Mouse (Mus musculus) lung, adult 18-20 months (tissue): ENCODE measurements around the gene Bmf.
A peak's percentile ranks its signal among the peaks of the same experiment; 100 is the strongest.

Experiments used
- DNase-seq, 2 experiments: peaks; one replicate each; pipeline ENCODE4 v3.0.0; 2022; ENCODE audit warnings: mixed read lengths in 2 of 2

The Bmf gene

DNA sequence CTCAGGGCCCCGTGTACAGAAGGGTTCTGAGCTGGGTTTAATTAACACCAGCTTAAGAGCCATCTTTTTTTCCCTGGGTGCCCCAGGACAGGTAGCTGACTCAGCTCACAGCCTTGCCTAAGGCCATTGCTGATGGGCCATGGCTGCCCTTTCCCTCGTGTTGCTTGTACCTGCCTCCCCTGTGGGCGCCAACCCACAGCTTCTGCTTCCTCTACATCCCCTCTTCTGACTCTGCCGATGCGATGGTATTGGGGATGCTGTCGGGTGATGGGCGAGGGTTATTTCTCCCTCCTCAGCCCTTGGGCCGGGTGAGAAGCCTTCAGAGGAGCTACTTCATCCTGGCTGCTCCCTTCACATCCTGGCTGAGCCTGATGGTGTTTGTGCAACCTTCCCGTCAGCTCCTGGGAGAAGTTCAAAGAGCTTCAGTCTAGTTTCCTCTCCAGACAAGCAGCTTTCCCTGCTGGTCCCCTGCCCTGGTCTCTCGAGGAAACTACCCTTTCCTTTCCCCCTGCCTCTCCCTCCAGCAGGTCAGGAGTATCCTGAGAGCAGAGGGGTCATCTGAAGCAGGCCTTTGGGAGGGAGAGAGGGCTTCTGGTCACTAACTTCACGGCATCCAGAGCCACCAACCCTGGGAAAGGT lies 37.6 kb downstream of the Bmf start:
- DNase-seq: no peak

DNA sequence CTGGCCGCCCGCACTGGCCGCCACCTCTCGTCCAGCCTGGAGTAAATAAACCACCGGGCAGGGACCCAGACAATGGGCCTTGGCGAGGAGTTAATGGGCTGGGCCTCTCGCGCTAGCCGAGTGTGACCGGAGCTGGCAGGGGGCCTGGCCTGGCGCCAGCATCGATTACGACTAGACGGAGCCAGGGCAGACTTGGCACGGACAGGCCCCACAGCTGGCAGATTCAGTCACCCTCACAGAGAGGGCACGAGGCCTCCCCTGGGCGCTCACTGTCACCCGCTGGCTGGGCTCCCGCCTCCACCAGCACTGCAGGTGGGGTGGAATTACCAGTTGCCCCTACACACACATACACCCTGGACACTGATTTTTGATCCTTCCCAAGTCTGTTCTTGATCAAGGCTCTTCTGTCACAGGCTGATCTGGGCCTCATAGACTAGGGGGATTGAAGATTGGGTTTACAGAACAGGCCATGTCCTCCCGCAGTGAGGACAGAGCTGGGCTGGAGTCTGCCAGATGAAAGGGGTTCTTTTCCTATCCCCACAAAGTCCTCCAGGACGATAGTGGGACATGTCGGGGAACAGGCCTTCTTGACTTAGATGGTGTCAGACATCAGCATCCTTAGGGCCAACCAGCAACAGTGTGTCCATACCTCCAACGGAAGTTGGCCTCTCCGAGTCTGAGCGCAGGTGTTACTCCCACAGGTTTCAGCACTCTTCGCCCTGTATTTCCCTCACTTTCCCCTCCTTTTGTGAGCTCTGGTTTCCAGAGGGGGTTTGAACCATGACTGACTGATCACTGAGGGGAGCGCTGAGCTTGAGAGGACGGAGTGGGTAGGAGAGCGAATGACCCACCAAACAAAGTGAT lies 38.8 kb downstream of the Bmf start:
- DNase-seq: peak; percentile 94 to 96

DNA sequence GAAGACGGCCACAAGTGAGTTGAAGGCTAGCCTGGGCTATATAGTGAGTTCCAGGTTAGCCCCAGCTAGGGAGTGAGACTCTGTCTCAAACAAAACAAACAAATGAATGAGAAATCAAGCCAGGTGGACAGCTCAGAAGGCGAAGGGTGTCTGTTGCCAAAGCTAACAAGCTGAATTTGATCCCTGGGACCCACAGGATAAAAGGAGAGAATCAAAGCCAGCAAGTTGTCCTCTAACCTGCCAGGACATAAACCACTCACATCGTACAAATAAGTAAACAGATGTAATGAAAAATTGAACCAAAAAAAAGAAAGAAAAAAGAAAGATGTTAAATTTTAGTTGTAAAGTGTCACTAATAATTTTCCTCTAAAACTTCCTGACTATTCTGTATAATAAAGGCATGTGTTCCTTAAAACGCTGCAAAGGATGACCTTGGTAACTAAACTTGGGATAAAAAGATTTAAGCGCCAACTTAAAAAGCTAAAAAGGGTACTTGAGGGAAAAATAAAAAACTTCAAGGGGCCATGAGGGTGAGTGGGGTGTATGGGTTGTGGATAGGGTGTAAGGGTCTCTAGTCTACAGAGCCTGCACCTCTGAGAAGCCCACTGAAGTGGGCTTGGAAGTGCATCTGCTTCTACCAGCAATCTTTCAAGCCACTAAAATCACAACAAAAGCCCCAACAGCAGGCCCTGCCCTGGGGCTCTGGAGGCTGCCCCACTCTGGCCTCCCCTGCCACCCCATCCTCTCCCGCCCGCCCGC lies 39.6 kb downstream of the Bmf start:
- DNase-seq: no peak

DNA sequence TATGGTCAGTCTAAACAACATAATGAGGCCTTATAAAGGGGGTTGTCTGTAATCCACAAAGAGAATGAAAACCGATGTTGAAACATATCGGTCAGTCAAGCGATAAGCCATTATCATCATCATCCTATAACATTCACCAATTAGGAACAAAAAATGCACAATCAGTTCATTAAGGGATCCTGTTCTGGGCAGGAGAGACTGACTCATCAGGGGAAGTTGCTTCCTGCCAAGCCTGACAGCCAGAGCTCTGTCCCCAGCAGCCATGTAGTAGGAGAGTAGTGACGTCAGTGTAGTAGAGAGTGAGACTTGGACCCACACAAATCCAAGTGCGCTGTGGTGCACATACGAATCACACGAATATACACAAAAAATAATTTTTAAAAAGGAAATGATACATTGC lies 42.4 kb downstream of the Bmf start:
- DNase-seq: no peak

DNA sequence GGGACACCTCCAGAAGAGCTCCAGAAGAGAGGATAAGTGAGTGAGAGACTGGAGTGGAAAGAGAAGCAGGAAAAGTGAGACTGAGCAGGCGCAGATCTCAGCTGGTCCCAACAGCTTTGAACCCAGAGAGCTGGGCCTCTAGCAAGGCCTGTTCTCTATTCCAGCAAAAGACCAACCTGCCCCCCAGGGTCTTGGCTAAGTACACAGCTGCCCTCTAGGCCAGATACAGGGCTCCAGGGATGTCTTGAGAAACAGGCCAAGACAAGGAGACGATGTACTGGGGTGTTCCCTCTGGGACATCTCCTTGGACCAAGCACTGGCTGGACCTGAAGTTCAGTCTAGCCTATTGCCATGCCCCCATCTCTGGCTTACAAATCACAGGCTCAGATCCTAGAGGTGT lies 49.3 kb downstream of the Bmf start:
- no peak for DNase-seq

DNA sequence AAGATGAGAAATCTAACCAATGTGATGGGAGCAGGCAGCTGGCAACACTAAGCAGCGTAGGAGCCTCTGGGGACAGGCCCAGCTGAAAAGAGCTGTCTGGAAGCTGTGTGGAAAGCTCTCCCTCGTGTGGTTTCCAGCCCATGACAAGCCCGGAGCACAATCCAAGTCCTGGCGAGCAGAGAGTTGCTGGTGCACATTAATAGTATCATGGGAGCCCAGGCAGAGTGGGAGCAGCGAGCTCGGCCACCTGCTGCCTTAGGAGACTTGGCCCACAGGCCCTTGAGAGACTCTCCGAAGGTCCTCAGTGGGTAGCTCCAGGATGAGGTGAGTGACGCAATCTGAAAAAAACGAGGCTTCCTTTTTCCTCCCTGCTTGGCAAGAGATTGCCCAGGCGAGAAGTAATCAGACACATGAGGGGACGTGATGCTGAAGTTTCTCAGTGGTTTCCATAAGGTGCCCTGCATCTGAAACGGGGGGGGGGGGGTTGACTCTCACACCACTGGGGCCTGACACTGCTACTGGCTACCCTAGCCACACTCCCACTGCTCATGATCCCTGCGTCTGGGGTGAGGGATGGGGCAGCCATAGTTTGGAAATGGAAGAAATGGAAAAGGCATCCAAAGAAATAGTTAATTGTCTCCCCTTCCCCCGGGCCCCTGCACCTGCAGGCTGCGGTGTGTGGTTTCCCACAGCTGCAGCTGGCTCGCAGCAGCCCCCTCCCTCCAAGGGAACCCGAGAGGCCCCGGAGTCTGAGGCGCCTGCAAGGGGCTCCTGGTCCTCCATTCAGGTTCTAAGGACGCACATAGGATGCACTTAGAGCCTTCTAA lies 50.1 kb downstream of the Bmf start:
- DNase-seq: peak; percentile 52 to 59

DNA sequence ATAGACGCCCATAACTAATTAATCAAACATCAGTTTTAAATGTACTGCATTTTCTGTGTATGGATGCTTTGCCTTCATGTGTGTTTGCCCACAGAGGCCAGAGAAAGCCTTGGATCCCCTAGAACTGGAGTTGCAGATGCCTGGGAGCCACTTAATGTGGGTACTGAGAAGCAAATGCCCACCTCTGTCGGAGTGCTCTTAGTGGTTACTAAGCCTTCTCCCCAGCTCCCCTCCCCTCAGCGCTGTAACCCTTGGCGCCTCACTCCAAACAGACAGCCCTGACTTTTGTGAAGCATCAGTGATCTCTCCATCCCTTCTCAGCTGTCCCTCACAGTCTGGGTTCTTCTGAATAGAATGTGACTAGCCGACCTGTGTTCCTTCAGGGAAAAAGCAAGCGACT lies 51.0 kb downstream of the Bmf start:
- no peak for DNase-seq

DNA sequence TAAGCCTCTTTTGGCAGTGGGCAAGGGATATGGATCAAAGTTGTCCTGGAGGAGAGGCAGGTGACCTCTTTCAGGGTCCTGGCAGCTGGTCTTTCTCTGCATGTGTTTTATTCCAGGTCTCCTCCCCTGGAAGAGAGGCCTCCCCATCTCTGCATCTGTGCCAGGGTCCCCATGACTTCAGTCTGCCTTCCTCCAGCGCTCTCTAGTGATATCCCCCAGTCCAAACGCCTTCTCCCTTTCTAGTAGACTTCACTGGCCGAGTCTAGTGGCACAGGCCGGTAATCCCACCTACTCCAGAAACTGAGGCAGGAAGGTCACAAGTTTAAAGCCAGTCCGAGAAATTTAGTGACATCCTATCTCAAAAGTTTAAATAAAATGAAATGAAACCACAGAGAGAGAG lies 51.6 kb downstream of the Bmf start:
- DNase-seq: no peak

DNA sequence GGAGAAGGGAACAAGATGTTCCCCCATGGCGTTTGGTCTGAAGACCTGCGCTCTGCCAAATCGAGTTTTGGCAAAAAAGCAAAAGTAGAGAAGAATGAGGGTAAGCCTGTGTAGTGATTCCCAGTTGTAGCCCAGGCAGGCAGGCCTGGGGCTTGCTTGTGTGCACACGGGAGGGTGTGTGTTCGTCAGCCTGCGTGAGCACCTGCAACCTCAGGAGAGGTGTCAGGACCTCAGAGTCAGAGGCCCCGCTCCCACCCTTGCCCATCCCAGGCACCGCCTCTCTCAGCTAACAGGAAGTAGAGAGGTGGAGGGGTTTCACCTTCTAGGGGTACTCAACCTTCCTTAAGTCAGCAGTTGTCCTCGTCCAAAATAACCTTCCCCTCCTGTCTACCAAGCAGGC lies 54.5 kb downstream of the Bmf start:
- no peak for DNase-seq

DNA sequence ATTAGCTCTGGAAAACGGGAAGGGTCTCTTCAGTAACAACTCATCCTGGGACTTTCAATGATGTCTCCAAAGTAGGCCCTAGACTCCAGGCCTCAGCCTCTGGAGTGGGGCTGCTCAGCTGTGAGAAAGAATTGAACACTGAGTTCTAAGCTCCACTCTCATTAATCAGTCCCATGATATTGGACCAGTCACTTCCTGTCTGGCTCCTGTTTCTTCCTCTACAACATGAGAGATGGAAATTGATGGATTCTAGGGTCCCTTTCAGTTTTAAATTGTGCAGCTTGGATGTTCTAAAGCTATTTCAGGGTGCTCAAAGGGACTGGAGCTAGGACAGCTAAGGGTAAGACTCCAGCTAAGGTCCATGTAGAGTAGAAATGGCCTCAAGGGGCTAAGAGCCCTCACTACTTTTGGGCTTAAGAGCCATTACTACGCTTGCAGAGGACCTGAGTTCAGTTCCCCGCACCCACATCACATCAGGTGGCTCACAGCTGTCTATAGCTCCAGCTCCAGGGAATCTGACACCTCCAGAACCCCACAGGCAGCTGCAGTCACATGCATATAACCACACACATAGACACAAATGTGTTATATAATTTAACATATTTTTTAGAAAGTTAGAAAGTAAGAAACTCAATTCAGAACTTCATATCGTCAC lies 57.6 kb downstream of the Bmf start:
- DNase-seq: no peak

DNA sequence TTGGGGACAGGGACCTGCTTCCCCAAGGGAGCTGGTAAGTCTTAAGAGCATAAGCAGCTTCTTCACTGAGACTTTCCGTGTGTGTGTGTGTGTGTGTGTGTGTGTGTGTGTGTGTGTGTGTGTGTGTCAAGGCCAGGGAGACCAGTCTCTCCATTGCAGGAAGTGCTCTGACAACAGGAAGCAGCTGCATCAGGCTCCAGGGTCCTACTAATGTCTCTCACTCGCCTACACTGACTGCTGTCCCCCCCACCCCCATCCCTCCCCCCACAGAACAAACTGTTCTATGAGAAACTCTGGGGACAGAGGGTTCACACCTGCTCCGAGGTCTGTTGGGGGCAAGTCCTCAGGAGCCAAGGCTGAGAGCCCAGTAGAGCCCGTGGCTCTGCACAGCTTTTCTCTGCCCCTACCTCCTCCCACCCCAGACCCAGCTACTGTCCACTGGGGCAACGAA lies 58.2 kb downstream of the Bmf start:
- peak; percentile 24 to 36 for DNase-seq

DNA sequence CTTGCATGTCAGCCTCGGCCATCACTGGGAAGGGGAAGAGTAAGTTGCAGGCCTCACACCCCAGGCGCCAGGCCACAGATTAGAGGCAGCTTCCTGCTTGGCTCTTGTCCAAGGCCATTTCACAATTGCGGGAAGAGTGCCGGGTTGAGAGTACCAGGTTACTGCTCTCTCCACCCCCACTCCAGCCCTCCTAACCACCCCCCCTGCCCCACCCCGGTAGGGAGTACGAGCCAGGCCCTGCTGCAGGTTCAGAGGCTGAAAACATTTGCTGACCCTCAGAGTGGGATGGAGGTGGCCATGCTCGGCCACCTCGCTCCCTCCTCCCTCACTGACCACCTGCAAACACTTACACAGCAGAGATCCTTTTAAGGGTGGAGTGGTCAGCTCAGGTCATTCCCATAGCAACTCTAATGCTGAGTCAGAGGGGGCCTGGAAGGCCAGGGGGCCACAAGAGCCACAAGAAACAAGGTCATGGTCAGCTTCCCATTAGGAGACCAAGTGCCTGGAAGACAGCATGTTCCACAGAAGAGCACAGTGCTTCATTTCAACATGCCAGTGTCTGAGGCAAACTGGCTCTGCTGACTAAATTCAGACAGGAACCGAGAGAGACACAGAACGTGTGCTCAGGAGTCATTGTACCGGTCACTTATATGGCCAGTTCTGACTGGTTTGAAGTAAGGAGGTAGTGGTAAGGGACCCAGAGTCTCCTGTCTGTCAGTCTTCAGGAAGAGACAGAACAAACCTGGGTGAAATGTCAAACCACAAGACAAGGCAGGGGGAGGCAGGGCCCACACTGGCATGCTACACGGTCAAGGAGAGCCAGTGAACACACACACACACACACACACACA lies 59.0 kb downstream of the Bmf start:
- peak; percentile 92 to 94 for DNase-seq

DNA sequence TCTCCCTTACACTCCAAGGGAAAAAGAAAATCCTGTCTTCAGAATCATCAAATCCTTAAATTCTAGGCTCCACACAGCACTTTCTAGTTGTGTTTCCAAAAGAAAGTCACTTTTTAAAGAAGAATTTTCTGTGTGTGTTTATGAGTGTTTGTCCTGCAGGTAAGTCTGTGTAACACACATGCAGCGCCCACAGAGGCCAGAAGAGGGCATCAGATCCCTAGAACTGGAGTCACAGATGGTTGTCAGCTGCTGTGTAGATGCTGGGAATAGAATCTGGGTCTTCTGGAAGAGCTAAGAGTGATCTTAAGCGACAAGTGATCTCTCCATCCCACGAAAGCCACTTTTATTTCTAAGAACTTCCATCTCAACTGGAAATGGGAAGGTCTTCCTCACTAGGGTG lies 61.7 kb downstream of the Bmf start:
- peak; percentile 24 to 42 for DNase-seq

DNA sequence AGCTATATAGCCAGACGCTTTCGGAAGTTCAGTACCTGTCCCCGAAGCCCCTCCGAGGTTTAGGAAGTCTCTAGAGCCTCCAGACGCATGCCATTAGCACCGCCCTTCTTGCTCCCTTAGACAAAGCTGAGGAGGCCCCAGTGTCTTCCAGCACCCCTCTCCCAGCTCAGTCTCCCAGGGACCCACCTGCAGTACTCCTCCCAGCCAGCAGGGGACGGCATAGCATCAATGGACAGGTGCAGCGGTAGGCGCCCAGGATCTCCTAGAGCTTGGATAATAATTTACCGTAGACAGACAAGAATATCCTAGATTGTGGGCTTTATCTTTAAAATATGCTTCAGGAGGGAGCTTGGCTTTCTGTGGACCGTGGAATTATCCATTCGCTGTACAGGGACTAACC lies 62.6 kb downstream of the Bmf start:
- peak; percentile 75 to 80 for DNase-seq

DNA sequence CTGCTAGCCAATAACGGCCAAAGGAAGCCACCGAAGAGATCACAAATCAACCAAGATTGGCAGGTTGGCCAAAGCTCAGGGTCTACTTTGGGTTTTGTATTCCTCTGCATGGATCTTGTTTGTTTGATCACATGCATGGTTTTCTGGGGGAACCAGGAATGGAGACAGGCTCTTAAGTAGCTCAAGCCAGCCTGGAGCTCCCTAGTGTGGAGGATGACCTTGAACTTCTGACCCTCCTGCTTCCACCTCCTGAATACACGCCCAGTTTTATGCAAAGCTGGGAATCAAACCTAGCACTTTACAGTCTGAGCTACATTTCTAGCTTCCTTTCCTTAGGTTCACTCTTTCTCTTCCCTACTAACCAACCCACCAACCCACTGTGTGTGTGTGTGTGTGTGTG lies 64.1 kb downstream of the Bmf start:
- DNase-seq: no peak

DNA sequence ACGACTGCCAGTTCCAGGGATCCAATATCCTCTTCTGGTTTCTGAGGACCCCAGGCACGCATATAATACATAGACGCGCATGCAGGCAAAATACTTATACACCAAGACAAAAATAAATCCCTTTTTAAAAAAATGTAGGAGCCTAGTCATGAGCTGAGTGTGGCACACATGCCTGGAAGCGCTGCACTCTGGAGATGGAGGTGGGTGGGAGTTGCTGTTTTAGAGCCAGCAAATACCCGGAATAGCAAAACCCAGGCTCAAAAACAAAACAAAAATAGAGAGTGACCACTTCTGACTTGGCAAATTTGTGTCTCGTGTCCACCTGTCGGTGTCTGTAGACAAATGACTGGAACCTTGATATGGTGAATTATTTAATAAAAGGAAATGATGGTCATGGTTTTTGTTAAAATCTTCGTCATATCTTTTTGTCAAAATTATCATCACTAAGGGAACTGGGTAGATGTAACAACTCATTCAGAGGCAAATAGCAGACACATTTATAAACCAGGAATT lies 65.0 kb downstream of the Bmf start:
- no peak for DNase-seq

DNA sequence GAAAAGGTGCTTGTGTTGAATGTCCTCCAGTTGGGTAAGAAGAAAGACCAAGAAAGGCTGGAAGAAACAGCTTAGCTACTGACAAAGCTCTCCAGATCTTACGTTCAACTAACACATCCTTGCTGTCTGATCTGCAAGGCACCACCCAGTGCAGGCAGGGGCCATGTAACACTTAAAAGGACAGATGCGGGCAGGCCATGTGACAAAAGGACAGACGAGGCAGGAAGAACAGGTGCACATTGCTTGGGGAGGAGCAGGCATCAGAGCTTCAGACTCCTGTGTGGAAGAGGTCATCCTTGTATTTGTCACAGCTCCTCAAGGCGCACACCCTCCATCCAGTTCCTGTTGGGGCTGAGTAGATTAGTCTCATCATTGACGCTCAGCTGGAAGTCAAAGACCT lies 66.5 kb downstream of the Bmf start:
- no peak for DNase-seq

DNA sequence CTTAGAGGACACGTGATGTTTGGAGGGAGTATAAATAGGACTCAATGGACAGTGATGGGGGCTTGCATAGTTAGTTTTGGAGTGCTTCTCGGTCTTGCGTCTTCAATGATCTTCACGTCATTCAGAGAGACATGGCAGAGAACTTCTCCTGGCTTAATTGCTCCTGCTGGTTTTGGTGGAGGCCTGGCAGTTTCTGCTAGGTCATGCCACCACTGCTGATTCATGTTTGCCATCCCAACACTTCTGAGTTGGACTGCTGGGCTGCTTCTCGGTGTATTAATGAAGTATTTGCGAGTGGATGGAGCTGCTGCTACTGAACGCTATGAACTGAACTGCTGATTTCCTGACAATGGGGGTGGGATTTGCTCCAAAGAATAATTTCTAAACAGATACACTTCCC lies 68.6 kb downstream of the Bmf start:
- no peak for DNase-seq

DNA sequence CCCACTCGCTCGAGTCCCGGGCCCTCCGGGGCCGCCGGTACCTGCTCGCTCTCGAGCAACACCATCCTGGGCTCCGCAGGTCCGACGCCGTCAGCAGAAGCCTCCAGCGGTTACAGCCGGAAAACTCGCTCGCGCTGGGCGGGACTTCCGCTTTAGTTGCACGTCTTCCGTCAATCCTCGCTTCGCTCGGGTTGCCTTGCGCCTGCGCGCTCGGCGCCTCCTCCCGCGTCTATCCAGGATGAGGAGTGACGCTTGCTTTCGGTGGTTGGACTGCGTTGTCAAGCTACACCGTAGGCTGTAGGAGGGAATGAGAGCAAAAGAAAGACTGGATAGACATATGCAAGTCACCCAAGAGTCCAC lies 70.0 kb downstream of the Bmf start, which contains the start of gene Srp14:
Gene Srp14 (minus strand): TSS at position 162 of the 360 bp plus-strand sequence.
- DNase-seq: peak; percentile 92 to 95

DNA sequence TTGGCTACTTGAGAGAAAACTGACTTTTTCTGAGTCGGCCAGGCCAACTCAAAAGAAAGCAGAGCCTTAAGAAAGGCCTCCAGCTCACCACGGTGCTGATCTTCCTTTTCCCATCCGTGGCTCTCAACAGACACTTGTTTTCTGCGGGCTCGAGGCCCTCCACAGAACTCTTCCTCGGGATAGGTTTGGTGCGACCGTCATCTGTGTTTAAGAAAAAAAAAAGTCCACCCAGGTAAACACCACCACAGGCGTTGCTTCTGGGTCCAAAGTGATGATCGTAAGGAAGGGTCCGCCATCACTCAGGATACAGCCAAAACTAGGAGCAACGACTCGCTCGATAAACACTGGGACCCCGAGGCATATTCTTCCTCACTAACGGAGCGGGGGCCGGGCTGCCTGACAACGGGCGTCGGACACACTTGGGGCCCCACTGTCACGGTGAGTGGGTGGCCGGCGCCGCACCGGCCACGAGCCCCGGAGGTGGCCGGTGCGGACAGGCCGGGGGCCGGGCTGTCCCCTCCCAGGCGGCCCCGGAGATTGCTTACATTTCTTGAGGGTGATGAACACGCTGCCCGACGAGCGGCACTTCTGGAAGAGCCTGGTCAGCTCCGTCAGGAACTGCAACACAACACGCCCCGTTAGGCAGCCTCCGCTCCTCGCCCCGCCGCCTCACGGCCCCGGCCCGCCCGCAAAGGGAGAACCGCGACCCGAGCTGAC lies 70.5 kb downstream of the Bmf start:
- DNase-seq: no peak
